Comparison of ENCODE assay signal across 34 mouse cellular contexts in genomic region chr9:46499426-46499825, GRCm38 (mm10).
"Had no signal": no experiment of that assay in that cellular context is flagged by ENCODE, and none has a peak within 500 bp of the region (broad histone marks: within the 10 kb centered on the region; RNA-seq: fewer than 3 reads in every experiment).

No protein-coding gene starts in this region.

- H3K27me3 ChIP-seq: hindbrain, embryonic 15.5 days; intestine, embryonic 15.5 days had no signal

- H3K9ac ChIP-seq: heart, embryonic 12.5 days; heart, embryonic 13.5 days; heart, embryonic 15.5 days; hindbrain, embryonic 12.5 days; hindbrain, embryonic 13.5 days; hindbrain, embryonic 14.5 days; hindbrain, embryonic 15.5 days; intestine, embryonic 15.5 days; kidney, embryonic 15.5 days had no signal

- H3K4me2 ChIP-seq: heart, embryonic 11.5 days; heart, embryonic 12.5 days; heart, embryonic 13.5 days; heart, embryonic 15.5 days; hindbrain, embryonic 12.5 days; hindbrain, embryonic 13.5 days; hindbrain, embryonic 14.5 days; hindbrain, embryonic 15.5 days; intestine, embryonic 15.5 days; kidney, embryonic 15.5 days had no signal

- H3K4me1 ChIP-seq: heart, embryonic 12.5 days; heart, embryonic 13.5 days; heart, embryonic 15.5 days; intestine, embryonic 15.5 days had no signal

- DNase-seq: heart, postnatal 10 days; heart, postnatal 14 days; heart, postnatal 36 days; heart, postnatal 4 days; kidney, adult 11 months; kidney, adult 18-20 months; kidney, adult 2 months; kidney, adult 8-10 months; kidney, adult 9 months; kidney, postnatal 14 days; kidney, postnatal 25 days; kidney, postnatal 36 days; kidney, postnatal 4 days; layer of hippocampus, adult 9-11 months; layer of hippocampus, postnatal 36 days had no signal

- H3K9me3 ChIP-seq: heart, embryonic 12.5 days; heart, embryonic 13.5 days; heart, embryonic 15.5 days; hindbrain, embryonic 10.5 days; hindbrain, embryonic 12.5 days; hindbrain, embryonic 13.5 days; hindbrain, embryonic 15.5 days; intestine, embryonic 15.5 days; kidney, embryonic 15.5 days had no signal

- ATAC-seq: hindbrain, embryonic 16.5 days; hindbrain, postnatal 0 days; inflammation-experienced regulatory T-cells, adult 6 months; intestine, embryonic 15.5 days; intestine, embryonic 16.5 days; intestine, postnatal 0 days had no signal

- H3K4me3 ChIP-seq: heart, embryonic 12.5 days; heart, embryonic 13.5 days; heart, embryonic 15.5 days; hindbrain, embryonic 10.5 days; hindbrain, embryonic 12.5 days; hindbrain, embryonic 13.5 days; hindbrain, embryonic 15.5 days; intestine, embryonic 15.5 days; kidney, embryonic 15.5 days; layer of hippocampus, adult 2 months; left cerebral cortex, adult 2 months had no signal

- H3K27ac ChIP-seq: heart, embryonic 13.5 days; heart, embryonic 15.5 days; hindbrain, embryonic 12.5 days; hindbrain, embryonic 13.5 days; hindbrain, embryonic 14.5 days; hindbrain, embryonic 15.5 days; hindbrain, postnatal 0 days; intestine, embryonic 15.5 days; kidney, embryonic 15.5 days; kidney, postnatal 0 days; layer of hippocampus, adult 2 months; left cerebral cortex, adult 2 months had no signal

- H3K36me3 ChIP-seq: heart, embryonic 12.5 days; heart, embryonic 13.5 days; heart, embryonic 15.5 days; hindbrain, embryonic 10.5 days; hindbrain, embryonic 12.5 days; hindbrain, embryonic 13.5 days; hindbrain, embryonic 15.5 days; intestine, embryonic 15.5 days; kidney, embryonic 15.5 days had no signal
